Mouse (Mus musculus): ENCODE data around the gene Chst1.

- TF ChIP-seq POLR2A (IDR thresholded peaks at IDR 0.05; ENCODE audit: extremely low read depth, insufficient read depth, low read length) (no peak), CTCF (IDR thresholded peaks at IDR 0.05; ENCODE audit: low read depth, low read length) (peak; percentile 37)
These were observed 2.2 kb upstream of the Chst1 start for GRCm38 (mm10) chr2:92597291-92597690.
